Comparison of ENCODE assay signal across 8 mouse cellular contexts in the genomic region with DNA sequence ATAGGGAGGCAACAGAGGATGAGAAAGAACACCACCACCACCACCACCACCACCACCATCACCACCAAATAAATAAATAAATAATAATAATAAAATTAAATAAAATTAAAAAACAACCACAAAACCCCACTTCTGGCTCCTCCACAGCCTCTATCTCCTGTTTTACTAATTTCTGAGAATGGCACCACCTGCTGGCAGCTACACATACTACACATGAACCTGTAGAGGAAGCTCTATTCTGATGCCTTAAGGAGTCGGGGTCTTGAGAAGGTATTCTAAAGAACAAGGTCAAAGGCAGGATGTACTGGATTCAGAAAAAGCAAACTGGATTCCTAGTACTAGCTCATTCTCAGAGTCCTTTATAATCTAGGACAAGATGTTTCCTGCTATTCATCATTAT.
DNase-seq lines count a peak whose midpoint lies in the region; ATAC-seq and TF ChIP-seq lines count a peak whose summit lies in the region.
"Had no signal": no experiment of that assay in that cellular context is flagged by ENCODE, and none has a peak within 500 bp of the region (broad histone marks: within the 10 kb centered on the region; RNA-seq: fewer than 3 reads in every experiment).

No protein-coding gene starts in this region.

- no peak overlapping the region for H3K9ac ChIP-seq in kidney, embryonic 14.5 days (ENCODE audit: low read depth, low read length)
- H3K9ac ChIP-seq in CH12.LX (ENCODE audit: insufficient read depth, low read depth): no peak overlapping the region

- no peaks in the 10 kb centered on the region for H3K36me3 ChIP-seq in kidney, embryonic 14.5 days (ENCODE audit: control insufficient read depth, insufficient read depth, low read length)
- H3K36me3 ChIP-seq in CH12.LX (replicated peaks in 1 of 2; ENCODE audit: control insufficient read depth in 1 of 2, insufficient read depth in 1 of 2, low read length in 1 of 2): no peaks in the 10 kb centered on the region

- dilution Hi-C loops in CH12.LX (cut with MboI; ENCODE audit: extremely low pct_ligation_motif_present, extremely low pct_unique_long_range_greater_than_20kb, low sequenced_read_pairs): no loop called here

- in situ Hi-C loops in CH12.LX (cut with MboI; ENCODE audit: low pct_ligation_motif_present, low pct_unique_long_range_greater_than_20kb, low sequenced_read_pairs): no loop called here

- ATAC-seq in kidney, embryonic 14.5 days (ENCODE audit: low FRiP score, low TSS enrichment): no peak

- H3K4me1 ChIP-seq in kidney, embryonic 14.5 days (ENCODE audit: control insufficient read depth, insufficient read depth, low read length): peaks cover 2% of the 10 kb centered on the region; the same call in 1 of the 2 replicates
- peaks cover 0 to 5% of the 10 kb centered on the region in 2 experiments; a peak in 2 of 4 replicates for H3K4me1 ChIP-seq in CH12.LX (ENCODE audit: control insufficient read depth in 1 of 2, insufficient read depth in 2 of 2)
- H3K4me1 ChIP-seq: megakaryocyte, embryonic 14.5 days had no signal

- H3K27me3 ChIP-seq in kidney, embryonic 14.5 days (ENCODE audit: control insufficient read depth, insufficient read depth, low read length): no peaks in the 10 kb centered on the region
- H3K27me3 ChIP-seq in CH12.LX (replicated peaks): peaks cover 38% of the 10 kb centered on the region

- no peaks in the 10 kb centered on the region for H3K79me2 ChIP-seq in CH12.LX (replicated peaks; ENCODE audit: control insufficient read depth, extremely low read depth, insufficient read depth, poor library complexity, severe bottlenecking)

- TF ChIP-seq CTCF in CH12.LX (conservative IDR thresholded peaks at IDR 0.05 in 1 of 2, IDR thresholded peaks at IDR 0.05 in 1 of 2; ENCODE audit: low read depth in 2 of 2, low read length in 2 of 2): peak; percentile 34 to 60; a peak in 3 of 4 replicates

- no peak overlapping the region for H3K4me2 ChIP-seq in kidney, embryonic 14.5 days (replicated peaks; ENCODE audit: low read depth, low read length)
- H3K4me2 ChIP-seq in CH12.LX (ENCODE audit: insufficient read depth, low read depth, poor library complexity, severe bottlenecking): no peak overlapping the region

- TF ChIP-seq EP300 in CH12.LX (IDR thresholded peaks at IDR 0.05; ENCODE audit: low read length): no peak

- 71% methylated on average over 1 of the region's 1 CpGs for WGBS in kidney, embryonic 14.5 days

- no peaks in the 10 kb centered on the region for H3K9me3 ChIP-seq in kidney, embryonic 14.5 days (ENCODE audit: control insufficient read depth, low read length)
- H3K9me3 ChIP-seq in CH12.LX (replicated peaks; ENCODE audit: low read length): peaks cover 3% of the 10 kb centered on the region

- no peak overlapping the region for H3K4me3 ChIP-seq in kidney, embryonic 14.5 days (ENCODE audit: low read length)
- no peak overlapping the region for H3K4me3 ChIP-seq in CH12.LX (replicated peaks in 1 of 3; ENCODE audit: low read depth in 2 of 3, low read length in 2 of 3, poor library complexity in 1 of 3)
- H3K4me3 ChIP-seq: megakaryocyte, embryonic 14.5 days had no signal

- no peak overlapping the region for H3K27ac ChIP-seq in kidney, embryonic 14.5 days (ENCODE audit: low read depth, low read length)
- no peak overlapping the region for H3K27ac ChIP-seq in CH12.LX (ENCODE audit: insufficient read depth, low read depth)

- TF ChIP-seq POLR2A in CH12.LX (IDR thresholded peaks at IDR 0.05; ENCODE audit: low read depth, low read length): no peak

- DNase-seq in kidney, adult 18-20 months: peak; percentile 24
- DNase-seq in CH12.LX (ENCODE audit: extremely low read depth): peak; percentile 65
- peak; percentile 68 for DNase-seq in R1 (ENCODE audit: low read depth, low spot score)
- peak; percentile 30 for DNase-seq in embryo, embryonic 9.5 days (ENCODE audit: extremely low spot score)
- peak; percentile 53 to 60 for DNase-seq in left cerebral cortex, adult 18-20 months (ENCODE audit: low spot score in 2 of 2)
- peak; percentile 70 to 71 for DNase-seq in right cerebral cortex, adult 2 months (ENCODE audit: low spot score in 2 of 2)

- TF ChIP-seq RAD21 in CH12.LX (IDR thresholded peaks at IDR 0.05; ENCODE audit: low read depth, low read length): peak; percentile 17

TF ChIP-seq in CH12.LX, 34 proteins besides CTCF, POLR2A, EP300 and RAD21:
- TF ChIP-seq ZMIZ1 (IDR thresholded peaks at IDR 0.05; ENCODE audit: low read depth, low read length) (no peak), USF1 (IDR thresholded peaks at IDR 0.05; ENCODE audit: low read depth, low read length) (no peak), ETS1 (conservative IDR thresholded peaks at IDR 0.05; ENCODE audit: low read depth, low read length) (no peak), SMC3 (IDR thresholded peaks at IDR 0.05; ENCODE audit: low read depth, low read length) (peak; percentile 39), ZKSCAN1 (IDR thresholded peaks at IDR 0.05; ENCODE audit: borderline replicate concordance, low read depth, low read length) (no peak)
